Mouse (Mus musculus) bone marrow macrophage, adult 2 months (primary cell): ENCODE data around the gene Clip2.

Source experiments
- CTCF ChIP-seq: IDR thresholded peaks from 2 replicates; pipeline ENCODE4 v1.5.1; 2012; ENCODE audit warnings: low read depth, mild to moderate bottlenecking, low read length, moderate library complexity
- POLR2A ChIP-seq: IDR thresholded peaks from 2 replicates; pipeline ENCODE4 v1.6.1; 2012; ENCODE audit warnings: mild to moderate bottlenecking, low read depth, low read length, borderline replicate concordance

GRCm38 (mm10) chr5:134555463-134556164 is 3.4 kb upstream of the Clip2 start:
- TF ChIP-seq CTCF (no peak), POLR2A (no peak)
